Mouse (Mus musculus) G1E (cell line): Measurements from ENCODE around the gene Serpinb6b.

Source experiments
- CTCF ChIP-seq: IDR thresholded peaks from 2 replicates; pipeline ENCODE4 v1.5.1; 2012; ENCODE audit warnings: low read depth, low read length, inconsistent platforms, mixed read lengths
- GATA1 ChIP-seq: IDR thresholded peaks from 2 replicates; pipeline ENCODE4 v1.6.1; 2012; ENCODE audit warnings: borderline replicate concordance, low read length, inconsistent platforms, mixed read lengths
- GATA2 ChIP-seq: IDR thresholded peaks from 2 replicates; pipeline ENCODE4 v1.6.1; 2012; ENCODE audit warnings: low read depth, low read length, inconsistent platforms, borderline replicate concordance
- POLR2AphosphoS5 ChIP-seq: IDR thresholded peaks from 2 replicates; pipeline ENCODE4 v1.6.1; 2012; ENCODE audit warnings: low read depth, low read length, inconsistent platforms; ENCODE audit not compliant: insufficient replicate concordance
- TAL1 ChIP-seq: conservative IDR thresholded peaks from 2 replicates; pipeline ENCODE4 v1.6.1; 2012; ENCODE audit warnings: low read depth, low read length, inconsistent platforms, mixed read lengths

DNA sequence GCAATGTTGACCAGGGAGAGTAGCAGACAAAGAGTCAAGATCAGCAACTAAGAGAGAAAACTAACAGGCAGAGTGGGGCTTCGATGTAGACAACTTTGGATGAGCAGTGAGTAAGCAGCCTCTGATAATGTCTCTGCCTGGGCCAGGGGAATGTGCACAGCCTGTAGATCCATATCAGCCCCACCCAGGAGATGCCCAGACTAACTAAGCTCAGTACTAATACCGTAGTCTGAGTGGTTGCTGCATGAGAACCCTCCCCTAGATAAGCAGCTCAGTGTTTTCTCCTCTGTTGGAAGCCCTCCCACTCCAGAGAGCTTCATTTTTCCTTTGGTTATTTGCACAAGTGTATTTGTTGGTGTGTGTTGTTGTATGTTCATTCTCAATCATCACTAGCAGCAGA lies 38.3 kb upstream of the Serpinb6b start:
- no peak for TF ChIP-seq CTCF
- no peak for TF ChIP-seq GATA1
- TF ChIP-seq TAL1, result no peak
- TF ChIP-seq POLR2AphosphoS5, result no peak
- TF ChIP-seq GATA2, result no peak
